Mouse (Mus musculus): ENCODE data around the gene Uaca.

DNA sequence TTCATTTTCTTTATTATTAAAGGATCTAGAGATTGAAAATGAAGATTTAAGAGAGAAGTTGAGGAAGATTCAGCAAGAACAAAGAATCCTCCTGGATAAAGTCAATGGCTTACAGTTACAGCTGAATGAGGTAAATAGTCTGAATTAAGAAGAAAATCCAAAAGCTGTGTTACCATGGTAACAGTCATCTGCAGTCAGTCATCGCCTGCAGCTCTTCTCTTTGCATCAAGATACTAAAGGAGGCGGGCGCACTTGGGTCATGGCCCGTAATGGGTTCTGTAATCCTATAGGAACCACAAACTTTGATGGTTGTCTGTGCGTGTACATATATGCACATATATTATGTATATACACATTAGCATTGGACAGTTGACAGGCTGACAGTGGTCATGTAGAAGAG is 66.7 kb downstream of the Uaca start:
- TF ChIP-seq GABPA (IDR thresholded peaks at IDR 0.05; ENCODE audit: insufficient replicate concordance, low read depth, low read length), result no peak
- TF ChIP-seq CTCF (conservative IDR thresholded peaks at IDR 0.05 in 1 of 2, IDR thresholded peaks at IDR 0.05 in 1 of 2; ENCODE audit: low read depth in 2 of 2, low read length in 2 of 2), result no peak
- TF ChIP-seq E2F4 (IDR thresholded peaks at IDR 0.05; ENCODE audit: insufficient replicate concordance, low read depth, low read length), result no peak
- no peak for TF ChIP-seq ZC3H11A (IDR thresholded peaks at IDR 0.05; ENCODE audit: low read depth, low read length)
- no peak for TF ChIP-seq SIN3A (IDR thresholded peaks at IDR 0.05; ENCODE audit: low read length)
- TF ChIP-seq USF1 (IDR thresholded peaks at IDR 0.05; ENCODE audit: low read depth, low read length), result no peak
